Mouse (Mus musculus) embryonic facial prominence, embryonic 14.5 days (tissue): ENCODE data around the gene Pax8. TPM values are rescaled to one million over a fixed set of nuclear protein-coding genes. Genes with fewer than 3 reads are reported as not detected.

Experiments used
- ATAC-seq: fragments of 200-750 bp; cut with Nextera tagmentation; 2 replicates; pipeline ENCODE4 v1.8.0; 2017; ENCODE audit warnings: low read depth, moderate number of reproducible peaks, moderate TSS enrichment
- DNase-seq: peaks from one replicate; pipeline ENCODE4 v3.0.0-alpha.2; 2015; ENCODE audit warnings: low spot score
- H3K27ac ChIP-seq: fragments of 300-500 bp; sonication (generic); replicated peaks from 2 replicates; pipeline ENCODE4 v1.5.1; 2014; ENCODE audit warnings: low read depth, mild to moderate bottlenecking, low read length, moderate library complexity
- H3K27me3 ChIP-seq: fragments of 300-500 bp; sonication (generic); replicated peaks from 2 replicates; pipeline ENCODE4 v1.6.1; 2014; ENCODE audit warnings: low read length; ENCODE audit not compliant: control insufficient read depth, insufficient read depth
- H3K36me3 ChIP-seq: fragments of 300-500 bp; sonication (generic); 2 replicates; pipeline ENCODE4 v1.6.1; 2014; ENCODE audit warnings: low read length, mixed read lengths; ENCODE audit not compliant: control insufficient read depth, insufficient read depth
- H3K4me1 ChIP-seq: fragments of 300-500 bp; sonication (generic); 2 replicates; pipeline ENCODE4 v1.6.1; 2014; ENCODE audit warnings: antibody characterized with exemption, low read length; ENCODE audit not compliant: control insufficient read depth, insufficient read depth
- H3K4me2 ChIP-seq: fragments of 300-500 bp; sonication (generic); 2 replicates; pipeline ENCODE4 v1.6.1; 2014; ENCODE audit warnings: low read depth, mild to moderate bottlenecking, low read length, moderate library complexity, mixed read lengths
- H3K4me3 ChIP-seq: fragments of 300-500 bp; sonication (generic); 2 replicates; pipeline ENCODE4 v1.5.1; 2014; ENCODE audit warnings: low read depth, mild to moderate bottlenecking, low read length
- H3K9ac ChIP-seq: fragments of 300-500 bp; sonication (generic); 2 replicates; pipeline ENCODE4 v1.6.1; 2014; ENCODE audit warnings: low read depth, mild to moderate bottlenecking, low read length, moderate library complexity, mixed read lengths
- H3K9me3 ChIP-seq: fragments of 300-500 bp; sonication (generic); 2 replicates; pipeline ENCODE4 v1.6.1; 2016; ENCODE audit warnings: low read length; ENCODE audit not compliant: control insufficient read depth
- WGBS: fragments of 180-500 bp; shearing (Covaris S2); extraction: QIAGEN DNeasy Blood & Tissue Kit; methylation state at CpG from one replicate; pipeline ENCODE4 v1.1.7; 2014; 5-methylcytosine and 5-hydroxymethylcytosine counted together
- polyA plus RNA-seq: library from polyadenylated mRNA; unstranded; fragments of >200 nt; fragmentation: Nextera tagmentation; extraction: Ambion mirVana; gene quantifications from 2 replicates; pipeline ENCODE4 v1.2.1, GENCODE M21; 2014

Pax8 gene
- polyA plus RNA-seq, 1 experiment from 2014 or later = 0.97 TPM

- ATAC-seq = no peak
- DNase-seq = no peak
- H3K4me1 ChIP-seq = no peaks in the 10 kb centered on the region
- no peaks in the 10 kb centered on the region for H3K36me3 ChIP-seq
- H3K27me3 ChIP-seq = peaks cover 71% of the 10 kb centered on the region
- no peaks in the 10 kb centered on the region for H3K9me3 ChIP-seq
- no peak overlapping the region for H3K27ac ChIP-seq
- no peak overlapping the region for H3K9ac ChIP-seq
- 1% methylated on average over 11 of the region's 11 CpGs for WGBS
- no peak overlapping the region for H3K4me3 ChIP-seq
- no peak overlapping the region for H3K4me2 ChIP-seq
Measured at GRCm38 (mm10) chr2:24472677-24473076, 2.7 kb downstream of the Pax8 start.

- WGBS = 2% methylated on average over 7 of the region's 7 CpGs
- no peak overlapping the region for H3K4me3 ChIP-seq
- H3K27ac ChIP-seq = no peak overlapping the region
- H3K9me3 ChIP-seq = no peaks in the 10 kb centered on the region
- no peaks in the 10 kb centered on the region for H3K36me3 ChIP-seq
- DNase-seq (no peak), ATAC-seq (no peak)
- H3K9ac ChIP-seq = no peak overlapping the region
- peaks cover 69% of the 10 kb centered on the region for H3K27me3 ChIP-seq
- no peak overlapping the region for H3K4me2 ChIP-seq
- H3K4me1 ChIP-seq = no peaks in the 10 kb centered on the region
Measured at GRCm38 (mm10) chr2:24472111-24472510, 3.3 kb downstream of the Pax8 start.

GRCm38 (mm10) chr2:24469102-24469501 is 6.3 kb downstream of the Pax8 start:
- DNase-seq (no peak), ATAC-seq (no peak)
- no peak overlapping the region for H3K4me2 ChIP-seq
- no peak overlapping the region for H3K4me3 ChIP-seq
- no peaks in the 10 kb centered on the region for H3K4me1 ChIP-seq
- H3K27ac ChIP-seq = no peak overlapping the region
- no peaks in the 10 kb centered on the region for H3K9me3 ChIP-seq
- H3K9ac ChIP-seq = no peak overlapping the region
- 43% methylated on average over 4 of the region's 4 CpGs for WGBS
- H3K27me3 ChIP-seq = peaks cover 38% of the 10 kb centered on the region
- H3K36me3 ChIP-seq = no peaks in the 10 kb centered on the region

- no peak for ATAC-seq
- 50% methylated on average over 1 of the region's 1 CpGs for WGBS
- peaks cover 32% of the 10 kb centered on the region for H3K27me3 ChIP-seq
Measured at GRCm38 (mm10) chr2:24468430-24468829, 7.0 kb downstream of the Pax8 start.

GRCm38 (mm10) chr2:24467156-24467555 is 8.2 kb downstream of the Pax8 start:
- H3K4me3 ChIP-seq = no peak overlapping the region
- DNase-seq (no peak), ATAC-seq (no peak)
- no peaks in the 10 kb centered on the region for H3K36me3 ChIP-seq
- no peak overlapping the region for H3K27ac ChIP-seq
- H3K9ac ChIP-seq = no peak overlapping the region
- H3K27me3 ChIP-seq = peaks cover 19% of the 10 kb centered on the region
- H3K4me1 ChIP-seq = no peaks in the 10 kb centered on the region
- no peak overlapping the region for H3K4me2 ChIP-seq
- H3K9me3 ChIP-seq = no peaks in the 10 kb centered on the region
- WGBS = 6% methylated on average over 1 of the region's 1 CpGs

More at GRCm38 (mm10) chr2:24468430-24468829, 7.0 kb downstream of the Pax8 start:
- Histone ChIP-seq H3K4me1 (no peaks in the 10 kb centered on the region), H3K36me3 (no peaks in the 10 kb centered on the region), H3K9ac (no peak overlapping the region), H3K9me3 (no peaks in the 10 kb centered on the region), H3K4me3 (no peak overlapping the region), H3K4me2 (no peak overlapping the region), H3K27ac (no peak overlapping the region)
- DNase-seq = no peak

GRCm38 (mm10) chr2:24460808-24461127 is 14.6 kb downstream of the Pax8 start:
- 11% methylated on average over 1 of the region's 2 CpGs for WGBS
- no peaks in the 10 kb centered on the region for H3K9me3 ChIP-seq
- no peaks in the 10 kb centered on the region for H3K4me1 ChIP-seq
- ATAC-seq (peak; percentile 22; the same call in 1 of the 2 replicates), DNase-seq (peak; percentile 18)
- no peaks in the 10 kb centered on the region for H3K36me3 ChIP-seq
- H3K4me2 ChIP-seq = no peak overlapping the region
- H3K27ac ChIP-seq = no peak overlapping the region
- H3K27me3 ChIP-seq = no peaks in the 10 kb centered on the region
- H3K4me3 ChIP-seq = no peak overlapping the region
- no peak overlapping the region for H3K9ac ChIP-seq

- no peaks in the 10 kb centered on the region for H3K36me3 ChIP-seq
- ATAC-seq = no peak
- H3K4me2 ChIP-seq = no peak overlapping the region
- no peaks in the 10 kb centered on the region for H3K4me1 ChIP-seq
- H3K27ac ChIP-seq = no peak overlapping the region
- WGBS = 33% methylated on average over 9 of the region's 9 CpGs
- H3K9me3 ChIP-seq = no peaks in the 10 kb centered on the region
- no peak for DNase-seq
- H3K27me3 ChIP-seq = no peaks in the 10 kb centered on the region
- H3K9ac ChIP-seq = no peak overlapping the region
- no peak overlapping the region for H3K4me3 ChIP-seq
Measured at GRCm38 (mm10) chr2:24460112-24460807, 15.1 kb downstream of the Pax8 start.

- H3K9ac ChIP-seq = no peak overlapping the region
- H3K4me3 ChIP-seq = no peak overlapping the region
- no peaks in the 10 kb centered on the region for H3K36me3 ChIP-seq
- H3K27ac ChIP-seq = no peak overlapping the region
- DNase-seq = no peak
- 77% methylated on average over 4 of the region's 4 CpGs for whole genome bisulfite sequencing
- no peak for ATAC-seq
- no peaks in the 10 kb centered on the region for H3K9me3 ChIP-seq
- no peaks in the 10 kb centered on the region for H3K4me1 ChIP-seq
- no peaks in the 10 kb centered on the region for H3K27me3 ChIP-seq
- no peak overlapping the region for H3K4me2 ChIP-seq
Measured at GRCm38 (mm10) chr2:24456841-24457240, 18.6 kb downstream of the Pax8 start.
